Mouse (Mus musculus) liver, embryonic 14.5 days (tissue): ENCODE measurements around the gene Alg12. TPM values are rescaled to one million over a fixed set of nuclear protein-coding genes. Genes with fewer than 3 reads are reported as not detected.
A peak's percentile ranks its signal among the peaks of the same experiment; 100 is the strongest.

ENCODE experiments used
- ATAC-seq: fragments of 200-750 bp; cut with Nextera tagmentation; 2 replicates; pipeline ENCODE4 v1.8.0; 2017; ENCODE audit warnings: moderate number of reproducible peaks, mild to moderate bottlenecking, moderate library complexity; ENCODE audit not compliant: insufficient read depth
- DNase-seq, 3 experiments: peaks; one replicate each; pipeline ENCODE4 v3.0.0-alpha.2; 2012 to 2013; ENCODE audit warnings: low read depth in 3 of 3, low spot score in 3 of 3
- H3K27ac ChIP-seq: fragments of 300-500 bp; sonication (generic); 2 replicates; pipeline ENCODE4 v1.5.1; 2014; ENCODE audit warnings: moderate library complexity, mild to moderate bottlenecking, control low read depth, inconsistent platforms
- H3K27me3 ChIP-seq: fragments of 300-500 bp; sonication (generic); 2 replicates; pipeline ENCODE4 v1.6.1; 2014; ENCODE audit warnings: mild to moderate bottlenecking, low read length, moderate library complexity; ENCODE audit not compliant: control insufficient read depth, insufficient read depth
- H3K36me3 ChIP-seq: fragments of 300-500 bp; sonication (generic); replicated peaks from 2 replicates; pipeline ENCODE4 v1.6.1; 2014; ENCODE audit warnings: low read depth; ENCODE audit not compliant: control insufficient read depth, insufficient read depth
- H3K4me1 ChIP-seq, 2 experiments: fragments of 200-500 bp in 1 of 2; fragments of 300-500 bp in 1 of 2; sonication (generic) in 1 of 2; replicated peaks; 2 replicates each; pipeline ENCODE4 v1.6.1; 2012 to 2014; ENCODE audit warnings: antibody characterized with exemption in 1 of 2, inconsistent platforms in 1 of 2, low read length in 1 of 2; ENCODE audit not compliant: control insufficient read depth in 2 of 2, insufficient read depth in 2 of 2
- H3K4me2 ChIP-seq: fragments of 300-500 bp; sonication (generic); 2 replicates; pipeline ENCODE4 v1.6.1; 2014; ENCODE audit warnings: low read depth, mild to moderate bottlenecking, control low read depth, moderate library complexity
- H3K4me3 ChIP-seq, 2 experiments: fragments of 200-500 bp in 1 of 2; fragments of 300-500 bp in 1 of 2; sonication (generic) in 1 of 2; 2 replicates each; pipeline ENCODE4 v1.5.1; 2012 to 2014; ENCODE audit warnings: low read depth in 2 of 2, low read length in 2 of 2, mild to moderate bottlenecking in 2 of 2, control low read depth in 1 of 2, inconsistent platforms in 1 of 2, moderate library complexity in 1 of 2; ENCODE audit not compliant: insufficient read depth in 1 of 2
- H3K9ac ChIP-seq: fragments of 300-500 bp; sonication (generic); replicated peaks from 2 replicates; pipeline ENCODE4 v1.6.1; 2014; ENCODE audit warnings: mild to moderate bottlenecking, control low read depth, moderate library complexity
- H3K9me3 ChIP-seq: fragments of 300-500 bp; sonication (generic); 2 replicates; pipeline ENCODE4 v1.6.1; 2016; ENCODE audit warnings: low read length, mixed read lengths; ENCODE audit not compliant: control insufficient read depth
- CTCF ChIP-seq: IDR thresholded peaks from 2 replicates; pipeline ENCODE4 v1.5.1; 2016; ENCODE audit warnings: antibody characterized with exemption, low read depth, control low read depth
- EP300 ChIP-seq: IDR thresholded peaks from 2 replicates; pipeline ENCODE4 v1.6.1; 2016; ENCODE audit warnings: antibody characterized with exemption, low read depth
- WGBS: fragments of 180-500 bp; shearing (Covaris S2); extraction: QIAGEN DNeasy Blood & Tissue Kit; methylation state at CpG from one replicate; pipeline ENCODE4 v1.1.7; 2014; ENCODE audit not compliant: insufficient replicate concordance; 5-methylcytosine and 5-hydroxymethylcytosine counted together
- polyA plus RNA-seq, 2 experiments: library from polyadenylated mRNA; depleted of rRNA in 1 of 2; stranded (reverse) in 1 of 2; unstranded in 1 of 2; fragments of >200 nt; fragmentation: Nextera tagmentation in 1 of 2; extraction: Ambion mirVana in 1 of 2; gene quantifications; 2 replicates each; pipeline versions ENCODE4 v1.2.1 to v1.2.3; 2012 to 2014

The Alg12 gene
- polyA plus RNA-seq, 2 experiments: 4.9 to 5.9 TPM

- DNase-seq (no peak), ATAC-seq (no peak)
- peaks cover 7 to 18% of the 10 kb centered on the region in 2 experiments for H3K4me1 ChIP-seq
- TF ChIP-seq EP300 (no peak), CTCF (no peak)
- H3K9me3 ChIP-seq: no peaks in the 10 kb centered on the region
- no peaks in the 10 kb centered on the region for H3K27me3 ChIP-seq
- no peak overlapping the region for H3K27ac ChIP-seq
- H3K4me3 ChIP-seq: no peak overlapping the region
- no peak overlapping the region for H3K9ac ChIP-seq
- peaks cover 8% of the 10 kb centered on the region for H3K36me3 ChIP-seq
- WGBS: 64% methylated on average over 4 of the region's 4 CpGs
- no peak overlapping the region for H3K4me2 ChIP-seq
These were observed 47.0 kb upstream of the Alg12 start for GRCm38 (mm10) chr15:88865888-88866695.

- 0 out of 4 replicates have a peak overlapping the region, but pooled peaks of 1 of the 2 experiments have one; percentile 6 for H3K4me3 ChIP-seq
- WGBS: 84% methylated on average over 14 of the region's 14 CpGs
- no peak for ATAC-seq
These were observed 45.9 kb upstream of the Alg12 start for GRCm38 (mm10) chr15:88865061-88865460.

DNA sequence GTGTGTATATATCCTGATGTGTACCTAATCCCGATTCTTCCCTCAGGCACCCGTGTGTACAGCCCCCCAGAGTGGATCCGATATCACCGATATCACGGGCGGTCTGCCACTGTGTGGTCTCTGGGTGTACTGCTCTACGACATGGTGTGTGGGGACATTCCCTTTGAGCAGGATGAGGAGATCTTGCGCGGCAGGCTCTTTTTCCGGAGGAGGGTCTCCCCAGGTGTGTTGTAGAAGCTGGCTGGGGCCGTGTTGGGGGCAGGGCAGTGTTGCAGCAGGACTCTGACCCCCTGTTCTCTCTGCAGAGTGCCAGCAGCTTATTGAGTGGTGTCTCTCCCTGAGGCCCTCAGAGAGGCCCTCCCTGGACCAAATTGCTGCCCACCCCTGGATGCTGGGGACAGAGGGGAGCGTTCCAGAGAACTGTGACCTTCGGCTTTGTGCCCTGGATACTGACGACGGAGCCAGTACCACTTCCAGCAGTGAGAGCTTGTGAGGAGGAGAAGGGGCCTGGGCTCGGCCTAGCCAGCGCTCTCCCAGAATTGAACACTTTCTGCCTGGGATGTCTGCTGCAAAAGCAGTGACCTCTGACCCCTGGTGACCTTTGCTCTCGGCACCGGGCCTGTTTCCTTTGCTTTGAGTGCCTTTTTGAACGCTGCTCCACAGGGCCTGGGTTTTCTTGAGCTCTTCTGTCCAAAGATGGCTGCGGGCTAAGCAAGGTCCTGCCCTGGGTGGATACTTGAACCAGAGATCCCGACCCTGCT lies 45.3 kb upstream of the Alg12 start:
- no peak for ATAC-seq
- Histone ChIP-seq H3K4me3 (peak overlapping the region; percentile 60 to 69), H3K27me3 (no peaks in the 10 kb centered on the region), H3K9me3 (no peaks in the 10 kb centered on the region), H3K4me2 (peak overlapping the region; percentile 83), H3K9ac (no peak overlapping the region), H3K36me3 (peaks cover 8% of the 10 kb centered on the region), H3K27ac (no peak overlapping the region), H3K4me1 (peaks cover 7 to 18% of the 10 kb centered on the region in 2 experiments)
- WGBS: 65% methylated on average over 22 of the region's 22 CpGs
- TF ChIP-seq EP300: no peak
- TF ChIP-seq CTCF: no peak
- DNase-seq: no peak

More at GRCm38 (mm10) chr15:88865061-88865460, 45.9 kb upstream of the Alg12 start:
- DNase-seq: no peak
- Histone ChIP-seq H3K36me3 (peaks cover 8% of the 10 kb centered on the region), H3K9me3 (no peaks in the 10 kb centered on the region), H3K27ac (no peak overlapping the region), H3K9ac (no peak overlapping the region), H3K4me1 (peaks cover 7 to 18% of the 10 kb centered on the region in 2 experiments), H3K4me2 (peak overlapping the region; percentile 83), H3K27me3 (no peaks in the 10 kb centered on the region)
- TF ChIP-seq EP300 (no peak), CTCF (no peak)

DNA sequence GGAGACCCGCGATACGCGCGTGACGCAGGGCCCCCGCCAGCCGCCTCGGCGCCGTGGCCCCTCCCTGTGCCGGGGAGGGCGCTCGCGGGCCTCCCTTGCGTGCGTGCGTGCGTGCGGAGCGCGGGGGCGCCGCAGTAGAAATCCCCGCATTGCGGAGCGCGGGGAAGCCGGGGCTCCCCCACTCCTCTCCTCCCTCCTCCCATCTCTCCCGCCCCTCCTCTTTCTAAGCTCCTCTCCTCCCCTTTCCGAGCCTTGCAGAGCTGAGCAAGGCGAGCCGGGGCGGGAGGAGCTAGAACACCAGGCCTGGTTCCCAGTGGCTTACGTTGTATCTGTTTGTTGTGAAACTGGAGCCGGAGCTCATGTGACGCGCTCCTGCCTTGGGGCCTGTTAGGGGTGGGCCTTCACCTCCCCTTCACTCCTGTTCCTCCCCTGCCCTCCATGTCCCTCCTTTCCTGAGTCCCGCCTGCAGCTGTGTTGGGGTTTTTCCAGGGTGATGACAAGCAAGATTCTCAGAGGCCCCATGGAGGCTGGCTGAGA lies 44.6 kb upstream of the Alg12 start:
- TF ChIP-seq EP300 (no peak), CTCF (no peak; the same call in 1 of the 2 replicates)
- Histone ChIP-seq H3K27me3 (no peaks in the 10 kb centered on the region), H3K4me3 (peak overlapping the region; percentile 60 to 69), H3K9ac (peak overlapping the region; percentile 37), H3K4me2 (peak overlapping the region; percentile 83), H3K36me3 (peaks cover 8% of the 10 kb centered on the region), H3K27ac (no peak overlapping the region), H3K9me3 (no peaks in the 10 kb centered on the region), H3K4me1 (peaks cover 7 to 18% of the 10 kb centered on the region in 2 experiments)
- ATAC-seq (peak; percentile 29), DNase-seq (peak; percentile 62 to 69 (median 62))
- 3% methylated on average over 26 of the region's 39 CpGs for WGBS
